Mouse (Mus musculus) myocyte (in vitro differentiated cells): ENCODE data around the gene Myo1d. TPM values are rescaled to one million over a fixed set of nuclear protein-coding genes. Genes with fewer than 3 reads are reported as not detected.
A peak's percentile ranks its signal among the peaks of the same experiment; 100 is the strongest.

Experiments
- H3K27me3 ChIP-seq: one replicate; pipeline ENCODE4 v1.6.1; 2011; ENCODE audit not compliant: control insufficient read depth, insufficient read depth, insufficient read length
- H3K36me3 ChIP-seq: one replicate; pipeline ENCODE4 v1.6.1; 2011; ENCODE audit not compliant: control insufficient read depth, insufficient read depth
- H3K4me2 ChIP-seq: one replicate; pipeline ENCODE4 v1.6.1; 2011; ENCODE audit warnings: low read depth, control low read depth
- H3K4me3 ChIP-seq: one replicate; pipeline ENCODE4 v1.5.1; 2011; ENCODE audit warnings: mild to moderate bottlenecking, control low read depth, moderate library complexity
- H3K79me2 ChIP-seq: one replicate; pipeline ENCODE4 v1.6.1; 2011; ENCODE audit not compliant: control insufficient read depth, insufficient read depth
- H3ac ChIP-seq: one replicate; pipeline ENCODE4 v1.6.1; 2011; ENCODE audit not compliant: control insufficient read depth, insufficient read length
- CEBPB ChIP-seq: IDR thresholded peaks from 2 replicates; pipeline ENCODE4 v1.6.1; 2011; ENCODE audit warnings: mild to moderate bottlenecking, moderate library complexity; ENCODE audit not compliant: poor library complexity, insufficient read depth, severe bottlenecking
- E2F4 ChIP-seq: IDR thresholded peaks from one replicate; pipeline ENCODE4 v1.6.1; 2011; ENCODE audit warnings: mild to moderate bottlenecking, control low read depth, moderate library complexity; ENCODE audit not compliant: insufficient read depth
- MAX ChIP-seq: IDR thresholded peaks from one replicate; pipeline ENCODE4 v1.6.1; 2011; ENCODE audit warnings: low read depth, mild to moderate bottlenecking, control low read depth
- MYOD1 ChIP-seq, 3 experiments: IDR thresholded peaks; one replicate each; pipeline ENCODE4 v1.6.1; 2011; ENCODE audit warnings: control low read depth in 2 of 3, low read depth in 2 of 3, mild to moderate bottlenecking in 2 of 3, moderate library complexity in 1 of 3; ENCODE audit not compliant: insufficient read length in 2 of 3, control insufficient read depth in 1 of 3
- MYOG ChIP-seq, 3 experiments: IDR thresholded peaks; one replicate each; pipeline ENCODE4 v1.6.1; 2011; ENCODE audit warnings: control low read depth in 2 of 3, low read depth in 2 of 3, mild to moderate bottlenecking in 2 of 3; ENCODE audit not compliant: insufficient read length in 2 of 3, control insufficient read depth in 1 of 3, insufficient read depth in 1 of 3
- POLR2A ChIP-seq: IDR thresholded peaks from one replicate; pipeline ENCODE4 v1.6.1; 2011; ENCODE audit warnings: low read depth, mild to moderate bottlenecking, control low read depth, moderate library complexity; ENCODE audit not compliant: insufficient read length
- POLR2AphosphoS2 ChIP-seq: IDR thresholded peaks from one replicate; pipeline ENCODE4 v1.6.1; 2011; ENCODE audit warnings: low read depth, control low read depth; ENCODE audit not compliant: insufficient read length
- REST ChIP-seq: IDR thresholded peaks from one replicate; pipeline ENCODE4 v1.6.1; 2011; ENCODE audit warnings: mild to moderate bottlenecking, control low read depth, moderate library complexity; ENCODE audit not compliant: insufficient read depth, insufficient read length
- SRF ChIP-seq: IDR thresholded peaks from one replicate; pipeline ENCODE4 v1.6.1; 2011; ENCODE audit warnings: low read depth; ENCODE audit not compliant: control insufficient read depth, insufficient read length
- TCF12 ChIP-seq: IDR thresholded peaks from one replicate; pipeline ENCODE4 v1.6.1; 2011; ENCODE audit warnings: mild to moderate bottlenecking, control low read depth; ENCODE audit not compliant: poor library complexity, insufficient read depth, severe bottlenecking
- TCF3 ChIP-seq: IDR thresholded peaks from one replicate; pipeline ENCODE4 v1.6.1; 2011; ENCODE audit warnings: low read depth, control low read depth; ENCODE audit not compliant: insufficient read length
- USF1 ChIP-seq: IDR thresholded peaks from one replicate; pipeline ENCODE4 v1.6.1; 2011; ENCODE audit warnings: low read depth, mild to moderate bottlenecking, control low read depth, moderate library complexity
- polyA plus RNA-seq: library from polyadenylated mRNA; unstranded; fragments of >200 nt; fragmentation: generic; extraction: Trizol; gene quantifications from one replicate; pipeline ENCODE4 v1.2.1, GENCODE M21; 2012; ENCODE audit warnings: missing spikeins

Myo1d gene
- polyA plus RNA-seq, 1 experiment, result 10.5 TPM

DNA sequence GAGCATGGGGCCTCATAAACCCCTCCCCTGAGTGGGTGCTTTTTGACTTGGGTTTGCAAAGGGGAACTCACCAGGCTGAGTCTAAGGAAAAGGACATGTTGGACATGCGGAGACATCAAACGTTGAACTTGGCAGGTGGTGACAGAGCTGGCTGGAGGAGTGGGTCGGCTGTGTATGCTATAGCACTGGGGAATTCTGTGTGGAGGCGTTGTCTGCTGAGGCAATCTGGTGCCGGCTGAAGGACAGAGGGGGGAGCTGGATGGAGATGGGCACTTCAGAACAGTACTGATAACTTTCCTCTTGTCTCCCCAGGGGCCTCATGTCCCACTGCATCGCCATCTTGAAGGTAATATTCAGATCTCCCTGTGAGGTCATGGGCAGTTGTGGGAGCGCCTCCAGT is 35.5 kb upstream of the Myo1d start:
- H3K36me3 ChIP-seq, result peaks cover 7% of the 10 kb centered on the region
- no peak overlapping the region for H3ac ChIP-seq
- H3K27me3 ChIP-seq, result no peaks in the 10 kb centered on the region
- H3K4me2 ChIP-seq, result no peak overlapping the region
- H3K79me2 ChIP-seq, result no peaks in the 10 kb centered on the region
- TF ChIP-seq MYOG (IDR thresholded peaks at IDR 0.05; ENCODE audit: control insufficient read depth in 1 of 3, insufficient read depth in 1 of 3, insufficient read length in 2 of 3, low read depth in 2 of 3), result no peak
- no peak for TF ChIP-seq TCF12
- TF ChIP-seq USF1, result no peak
- no peak for TF ChIP-seq MAX
- no peak for TF ChIP-seq POLR2AphosphoS2
- TF ChIP-seq POLR2A, result no peak
- no peak for TF ChIP-seq TCF3
- no peak for TF ChIP-seq CEBPB
- TF ChIP-seq SRF, result no peak
- no peak for TF ChIP-seq REST
- no peak for TF ChIP-seq MYOD1 (IDR thresholded peaks at IDR 0.05; ENCODE audit: control insufficient read depth in 1 of 3, insufficient read length in 2 of 3, low read depth in 2 of 3)
- no peak for TF ChIP-seq E2F4
- no peak overlapping the region for H3K4me3 ChIP-seq

DNA sequence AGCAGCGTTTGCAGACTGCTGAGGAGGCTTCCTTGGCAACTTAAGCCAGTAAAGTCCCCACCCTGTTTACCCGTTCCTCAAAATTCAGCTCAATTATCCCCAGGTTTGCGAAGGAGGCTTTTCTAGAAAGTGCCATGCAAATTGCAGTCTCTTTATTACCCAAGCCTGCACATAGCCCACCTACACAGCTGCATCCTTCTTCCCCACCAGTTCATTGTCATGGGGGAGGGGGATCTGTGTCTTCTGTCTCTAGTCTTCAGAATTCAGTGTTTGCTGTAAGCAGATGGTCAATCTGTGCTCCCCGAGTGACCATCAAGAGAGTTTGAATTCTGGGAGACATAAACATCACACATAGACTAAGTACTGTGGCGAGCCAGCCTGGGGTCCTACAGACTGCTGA is 31.3 kb upstream of the Myo1d start:
- no peak for TF ChIP-seq MYOD1 (IDR thresholded peaks at IDR 0.05; ENCODE audit: control insufficient read depth in 1 of 3, insufficient read length in 2 of 3, low read depth in 2 of 3)
- no peak for TF ChIP-seq TCF12
- TF ChIP-seq CEBPB, result no peak
- no peak for TF ChIP-seq USF1
- no peaks in the 10 kb centered on the region for H3K27me3 ChIP-seq
- H3K4me3 ChIP-seq, result peak overlapping the region; percentile 50
- H3ac ChIP-seq, result no peak overlapping the region
- no peaks in the 10 kb centered on the region for H3K79me2 ChIP-seq
- peak overlapping the region; percentile 93 for H3K4me2 ChIP-seq
- no peaks in the 10 kb centered on the region for H3K36me3 ChIP-seq

DNA sequence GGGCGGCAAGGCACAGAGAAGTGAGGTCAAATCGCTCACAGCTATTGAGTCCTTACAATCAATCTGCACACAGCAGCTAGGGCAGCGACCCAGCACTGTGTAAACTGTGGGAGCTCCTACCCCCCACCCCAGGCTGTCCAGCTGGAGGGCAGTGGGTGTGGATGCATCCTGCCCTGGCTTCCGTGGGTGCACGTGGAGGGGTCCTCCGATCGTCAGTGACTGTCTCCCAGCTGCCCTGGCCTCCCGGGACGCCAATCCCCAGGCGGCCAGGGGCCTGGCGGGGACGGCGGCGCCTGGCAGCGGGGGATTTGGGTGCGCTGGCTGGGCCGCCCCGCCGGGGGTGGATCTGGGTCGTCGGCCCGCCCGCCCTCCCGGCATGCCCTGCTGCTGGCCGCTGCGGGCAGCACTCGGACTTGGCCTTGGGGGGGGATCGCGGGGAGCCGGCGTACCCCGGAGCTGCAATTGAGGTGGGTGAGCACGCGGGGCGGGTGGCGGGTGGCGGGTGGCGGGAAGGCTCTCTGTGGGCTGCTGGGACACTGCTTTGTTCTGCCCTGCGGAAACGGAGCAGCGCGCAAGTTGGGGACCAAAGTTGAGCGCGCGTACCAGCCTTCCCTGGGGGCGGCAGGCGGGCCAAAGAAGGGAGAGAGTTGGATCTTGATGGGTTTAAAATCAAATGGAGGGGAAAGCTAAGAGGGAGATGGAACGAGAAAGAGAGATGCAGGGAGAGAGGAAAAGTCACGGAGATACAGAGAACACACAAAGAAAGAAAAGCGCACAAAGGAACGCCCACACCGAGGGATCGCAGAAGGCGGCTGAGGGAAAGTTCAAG is 30.4 kb upstream of the Myo1d start, which contains the start of gene Tmem98:
Tmem98 (plus strand) TSS at position 183 of the 829 bp plus-strand sequence.
- peak within 1 kb of the TSS; percentile 93 for H3K4me2 ChIP-seq
- no peaks in the 10 kb centered on the region for H3K27me3 ChIP-seq
- peak within 1 kb of the TSS; percentile 50 for H3K4me3 ChIP-seq
- H3K79me2 ChIP-seq, result no peaks in the 10 kb centered on the region
- TF ChIP-seq TCF3, result no peak
- no peak for TF ChIP-seq MYOD1 (IDR thresholded peaks at IDR 0.05; ENCODE audit: control insufficient read depth in 1 of 3, insufficient read length in 2 of 3, low read depth in 2 of 3)
- no peak for TF ChIP-seq TCF12
- TF ChIP-seq POLR2A, result peak; percentile 59
- no peak for TF ChIP-seq POLR2AphosphoS2
- TF ChIP-seq MYOG (IDR thresholded peaks at IDR 0.05; ENCODE audit: control insufficient read depth in 1 of 3, insufficient read depth in 1 of 3, insufficient read length in 2 of 3, low read depth in 2 of 3), result no peak
- no peak for TF ChIP-seq MAX
- no peaks in the 10 kb centered on the region for H3K36me3 ChIP-seq
- peak within 1 kb of the TSS; percentile 25 for H3ac ChIP-seq

DNA sequence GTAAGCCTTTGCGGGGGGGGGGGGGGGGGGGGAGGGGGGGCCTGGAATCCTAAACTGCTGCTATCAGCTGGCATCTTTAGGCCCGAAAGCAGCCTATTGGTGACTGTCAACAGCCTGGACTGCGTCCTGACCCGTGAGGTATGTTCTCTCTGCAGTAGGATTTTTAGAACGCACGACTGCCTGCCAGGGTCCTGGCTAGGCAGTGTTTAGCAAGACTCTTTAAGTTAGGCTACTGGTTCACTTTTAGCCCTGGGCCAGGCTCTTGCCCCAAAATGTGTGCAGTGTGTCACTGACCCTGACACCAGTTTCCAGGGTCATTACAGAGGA is 29.8 kb upstream of the Myo1d start:
- Histone ChIP-seq H3K79me2 (no peaks in the 10 kb centered on the region), H3K27me3 (no peaks in the 10 kb centered on the region), H3K4me2 (peak overlapping the region; percentile 88), H3K36me3 (no peaks in the 10 kb centered on the region), H3K4me3 (peak overlapping the region; percentile 50), H3ac (peak overlapping the region; percentile 25)
- no peak for TF ChIP-seq TCF3
- no peak for TF ChIP-seq MYOD1 (IDR thresholded peaks at IDR 0.05; ENCODE audit: control insufficient read depth in 1 of 3, insufficient read length in 2 of 3, low read depth in 2 of 3)
- TF ChIP-seq CEBPB, result no peak
- TF ChIP-seq MYOG (IDR thresholded peaks at IDR 0.05; ENCODE audit: control insufficient read depth in 1 of 3, insufficient read depth in 1 of 3, insufficient read length in 2 of 3, low read depth in 2 of 3), result no peak
- TF ChIP-seq SRF, result no peak
- TF ChIP-seq TCF12, result no peak
- no peak for TF ChIP-seq USF1
- no peak for TF ChIP-seq MAX
- no peak for TF ChIP-seq POLR2AphosphoS2
- no peak for TF ChIP-seq REST
- no peak for TF ChIP-seq POLR2A
- no peak for TF ChIP-seq E2F4

DNA sequence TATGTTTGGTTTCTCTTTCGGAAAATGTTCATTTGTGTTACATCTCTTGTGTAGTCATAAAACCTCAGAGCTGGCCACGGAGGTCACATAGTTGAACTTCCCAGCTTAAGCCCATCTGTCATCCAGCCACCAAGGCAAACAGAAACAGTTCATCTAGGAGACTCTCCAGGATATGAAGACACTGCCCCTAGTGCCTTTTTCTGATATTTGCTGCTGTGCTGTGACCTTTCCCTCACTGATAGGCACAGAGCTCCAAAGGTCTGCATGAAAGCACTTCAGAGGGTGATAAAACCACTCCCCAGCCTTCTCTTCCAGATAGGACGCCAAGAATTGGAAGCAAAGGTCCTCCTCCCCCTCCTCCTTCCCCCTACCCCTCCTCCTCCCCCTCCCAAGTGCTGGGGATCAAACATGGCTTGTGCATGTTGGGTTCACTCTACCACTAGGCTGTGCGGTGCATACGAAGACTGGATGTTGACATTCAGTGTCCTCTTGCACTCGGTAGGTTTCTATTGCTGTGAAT is 28.8 kb upstream of the Myo1d start:
- no peak overlapping the region for H3K4me3 ChIP-seq
- no peak overlapping the region for H3K4me2 ChIP-seq
- TF ChIP-seq SRF, result no peak
- no peak for TF ChIP-seq POLR2AphosphoS2
- TF ChIP-seq REST, result no peak
- no peak for TF ChIP-seq TCF3
- H3K27me3 ChIP-seq, result no peaks in the 10 kb centered on the region
- no peak overlapping the region for H3ac ChIP-seq
- H3K36me3 ChIP-seq, result no peaks in the 10 kb centered on the region
- H3K79me2 ChIP-seq, result no peaks in the 10 kb centered on the region
